ENCODE assay signal across 15 mouse cellular contexts in the genomic region with DNA sequence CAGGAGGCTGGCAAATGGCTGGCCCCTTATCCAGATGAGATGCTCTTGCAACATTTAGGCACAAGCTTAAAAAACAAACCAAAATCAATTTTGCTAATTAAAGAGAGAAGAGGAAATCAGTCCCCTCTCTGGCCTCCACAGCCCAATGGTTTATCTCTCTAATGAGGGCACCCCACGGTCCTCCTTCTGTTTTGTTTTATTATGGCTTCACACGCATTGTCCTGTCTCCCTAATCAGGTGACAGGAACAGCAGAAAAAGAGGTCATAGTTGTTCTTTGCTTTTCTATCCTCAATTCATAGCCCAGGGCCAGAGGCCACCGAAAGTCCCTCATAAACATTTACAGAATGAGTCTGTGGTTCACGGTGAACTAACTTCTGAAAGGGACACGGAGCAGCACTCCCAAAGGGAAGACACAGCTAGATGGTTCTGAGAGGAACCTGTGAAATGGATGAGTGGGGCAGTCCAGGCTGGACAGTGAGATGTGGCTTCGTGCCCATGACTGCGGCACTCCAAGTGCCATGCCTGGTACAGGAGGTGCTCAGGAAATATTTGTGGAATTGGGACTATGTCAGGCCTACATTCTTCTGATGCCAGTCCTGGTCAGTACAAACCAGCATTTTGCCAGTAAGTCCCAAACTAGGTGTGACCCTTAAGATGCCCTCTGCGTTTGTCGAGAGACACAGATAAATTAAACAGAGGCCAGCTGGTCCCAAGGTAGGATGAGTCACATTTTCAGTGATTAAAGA.
DNase-seq lines count a peak whose midpoint lies in the region; ATAC-seq and TF ChIP-seq lines count a peak whose summit lies in the region.
"Had no signal": no experiment of that assay in that cellular context is flagged by ENCODE, and none has a peak within 500 bp of the region (broad histone marks: within the 10 kb centered on the region; RNA-seq: fewer than 3 reads in every experiment).

No protein-coding gene starts in this region.

- no peaks in the 10 kb centered on the region for H3K27me3 ChIP-seq in forebrain, embryonic 15.5 days
- H3K27me3 ChIP-seq in forebrain, embryonic 12.5 days: no peaks in the 10 kb centered on the region
- H3K27me3 ChIP-seq: embryonic facial prominence, embryonic 12.5 days; liver, embryonic 12.5 days; neural tube, embryonic 15.5 days had no signal

- no peak for TF ChIP-seq CTCF in lung, adult 2 months (IDR thresholded peaks at IDR 0.05; ENCODE audit: insufficient read depth, low read length)

- ATAC-seq in cerebellum, adult (ENCODE audit: insufficient number of reproducible peaks, low FRiP score, low TSS enrichment): peak; percentile 73
- no peak for ATAC-seq in forebrain, embryonic 15.5 days (replicated peaks)
- no peak for ATAC-seq in forebrain, embryonic 12.5 days (ENCODE audit: low FRiP score)
- ATAC-seq: hindbrain, postnatal 0 days; liver, embryonic 12.5 days; midbrain, embryonic 16.5 days had no signal

- H3K9me3 ChIP-seq in forebrain, embryonic 15.5 days: no peaks in the 10 kb centered on the region
- H3K9me3 ChIP-seq in forebrain, embryonic 12.5 days: no peaks in the 10 kb centered on the region
- H3K9me3 ChIP-seq: embryonic facial prominence, embryonic 12.5 days; liver, embryonic 12.5 days; neural tube, embryonic 15.5 days had no signal

- 59% methylated on average over 9 of the region's 9 CpGs for WGBS in lung, adult 2 months
- 76% methylated on average over 9 of the region's 9 CpGs for WGBS in forebrain, embryonic 15.5 days
- 79% methylated on average over 9 of the region's 9 CpGs for WGBS in forebrain, embryonic 12.5 days

- no peak for DNase-seq in cerebellum, postnatal 4 days (ENCODE audit: low spot score in 2 of 2)
- peak; percentile 66 for DNase-seq in MN1 (ENCODE audit: low spot score)
- peak; percentile 89 for DNase-seq in cerebellum, adult 9-11 months
- peak; percentile 31 for DNase-seq in lung, adult 2 months
- DNase-seq in urinary bladder, postnatal 10 days (ENCODE audit: low spot score): no peak
- DNase-seq: B cell, adult 2 months; heart, postnatal 14 days had no signal

- H3K4me1 ChIP-seq in lung, adult 2 months (ENCODE audit: control insufficient read depth, insufficient read depth, low read length): peaks cover 2% of the 10 kb centered on the region; the same call in 1 of the 2 replicates
- H3K4me1 ChIP-seq in forebrain, embryonic 15.5 days: peaks cover 5% of the 10 kb centered on the region; the same call in 1 of the 2 replicates
- peaks cover 46% of the 10 kb centered on the region for H3K4me1 ChIP-seq in forebrain, embryonic 12.5 days
- H3K4me1 ChIP-seq: embryonic facial prominence, embryonic 12.5 days; liver, embryonic 12.5 days had no signal

- no peak overlapping the region for H3K27ac ChIP-seq in forebrain, embryonic 15.5 days (replicated peaks)
- H3K27ac ChIP-seq in forebrain, embryonic 12.5 days: no peak overlapping the region
- H3K27ac ChIP-seq: embryonic facial prominence, embryonic 12.5 days; hindbrain, postnatal 0 days; liver, embryonic 12.5 days; neural tube, embryonic 15.5 days had no signal

- no peak overlapping the region for H3K9ac ChIP-seq in forebrain, embryonic 15.5 days (replicated peaks)
- no peak overlapping the region for H3K9ac ChIP-seq in forebrain, embryonic 12.5 days
- H3K9ac ChIP-seq: embryonic facial prominence, embryonic 12.5 days; liver, embryonic 12.5 days; neural tube, embryonic 15.5 days had no signal

- no peak overlapping the region for H3K4me2 ChIP-seq in forebrain, embryonic 15.5 days (replicated peaks)
- no peak overlapping the region for H3K4me2 ChIP-seq in forebrain, embryonic 12.5 days
- H3K4me2 ChIP-seq: embryonic facial prominence, embryonic 12.5 days; liver, embryonic 12.5 days; neural tube, embryonic 15.5 days had no signal

- no peaks in the 10 kb centered on the region for H3K36me3 ChIP-seq in forebrain, embryonic 15.5 days
- peaks cover 26% of the 10 kb centered on the region for H3K36me3 ChIP-seq in forebrain, embryonic 12.5 days (replicated peaks)
- H3K36me3 ChIP-seq: embryonic facial prominence, embryonic 12.5 days; liver, embryonic 12.5 days; neural tube, embryonic 15.5 days had no signal

- H3K4me3 ChIP-seq in lung, adult 2 months (replicated peaks; ENCODE audit: extremely low read depth, low read depth, low read length): no peak overlapping the region
- H3K4me3 ChIP-seq in forebrain, embryonic 15.5 days: no peak overlapping the region
- H3K4me3 ChIP-seq in forebrain, embryonic 12.5 days (replicated peaks): no peak overlapping the region
- H3K4me3 ChIP-seq: embryonic facial prominence, embryonic 12.5 days; liver, embryonic 12.5 days; neural tube, embryonic 15.5 days had no signal

- TF ChIP-seq POLR2A in lung, adult 2 months (IDR thresholded peaks at IDR 0.05; ENCODE audit: borderline replicate concordance, extremely low read depth, low read depth, low read length): no peak

Comparison
In these comparisons a context has a peak if more than half of its experiments do, and no peak if none do; other contexts are left out.
1. DNase-seq: peak in MN1 (single experiment), cerebellum, adult 9-11 months (single experiment) and lung, adult 2 months (single experiment); none in cerebellum, postnatal 4 days (0 of 2) and urinary bladder, postnatal 10 days (single experiment).